ENCODE assay signal across 8 mouse cellular contexts in genomic region chr4:95303337-95303736, GRCm38 (mm10).
DNase-seq lines count a peak whose midpoint lies in the region; TF ChIP-seq lines count a peak whose summit lies in the region.

No protein-coding gene starts in this region.

- no peak overlapping the region for H3K27ac ChIP-seq in CH12.LX (ENCODE audit: insufficient read depth, low read depth)

- no peak for TF ChIP-seq POLR2A in CH12.LX (IDR thresholded peaks at IDR 0.05; ENCODE audit: low read depth, low read length)

- peaks cover 15 to 40% of the 10 kb centered on the region in 2 experiments for H3K4me1 ChIP-seq in CH12.LX (ENCODE audit: control insufficient read depth in 1 of 2, insufficient read depth in 2 of 2)

- H3K27me3 ChIP-seq in CH12.LX (replicated peaks) = no peaks in the 10 kb centered on the region

- no peak for TF ChIP-seq RAD21 in CH12.LX (IDR thresholded peaks at IDR 0.05; ENCODE audit: low read depth, low read length)

- no peaks in the 10 kb centered on the region for H3K9me3 ChIP-seq in CH12.LX (replicated peaks; ENCODE audit: low read length)

- H3K4me3 ChIP-seq in CH12.LX (replicated peaks in 1 of 3; ENCODE audit: low read depth in 2 of 3, low read length in 2 of 3, poor library complexity in 1 of 3) = no peak overlapping the region

- DNase-seq in 416B (ENCODE audit: low read depth) = peak; percentile 56
- peak; percentile 66 for DNase-seq in CH12.LX (ENCODE audit: extremely low read depth)
- DNase-seq in heart, adult 9 months (ENCODE audit: low spot score in 2 of 2) = peak; percentile 68 to 71
- DNase-seq in lung, adult 18-20 months = peak; percentile 45 to 47
- DNase-seq in spleen, postnatal 4 days (ENCODE audit: low spot score in 2 of 2) = peak; percentile 31 to 63
- DNase-seq in layer of hippocampus, adult 8-10 months (ENCODE audit: low spot score in 2 of 2) = no peak
- DNase-seq in cerebellum, adult 8-10 months = no peak
- no peak for DNase-seq in right cerebral cortex, postnatal 36 days (ENCODE audit: low spot score in 2 of 2)

- dilution Hi-C loops in CH12.LX (cut with MboI; ENCODE audit: extremely low pct_ligation_motif_present, extremely low pct_unique_long_range_greater_than_20kb, low sequenced_read_pairs) = no loop called here

- H3K79me2 ChIP-seq in CH12.LX (replicated peaks; ENCODE audit: control insufficient read depth, extremely low read depth, insufficient read depth, poor library complexity, severe bottlenecking) = no peaks in the 10 kb centered on the region

- H3K36me3 ChIP-seq in CH12.LX (replicated peaks in 1 of 2; ENCODE audit: control insufficient read depth in 1 of 2, insufficient read depth in 1 of 2, low read length in 1 of 2) = no peaks in the 10 kb centered on the region

- TF ChIP-seq EP300 in CH12.LX (IDR thresholded peaks at IDR 0.05; ENCODE audit: low read length) = peak; percentile 85

- in situ Hi-C loops in CH12.LX (cut with MboI; ENCODE audit: low pct_ligation_motif_present, low pct_unique_long_range_greater_than_20kb, low sequenced_read_pairs) = no loop called here

- peak overlapping the region; percentile 27; the same call in 1 of the 2 replicates for H3K4me2 ChIP-seq in CH12.LX (ENCODE audit: insufficient read depth, low read depth, poor library complexity, severe bottlenecking)

- TF ChIP-seq CTCF in CH12.LX (conservative IDR thresholded peaks at IDR 0.05 in 1 of 2, IDR thresholded peaks at IDR 0.05 in 1 of 2; ENCODE audit: low read depth in 2 of 2, low read length in 2 of 2) = no peak

- H3K9ac ChIP-seq in CH12.LX (ENCODE audit: insufficient read depth, low read depth) = no peak overlapping the region

TF ChIP-seq in CH12.LX, 34 proteins besides CTCF, POLR2A, EP300 and RAD21:
- TF ChIP-seq SIN3A (IDR thresholded peaks at IDR 0.05; ENCODE audit: low read length) (no peak), ZKSCAN1 (IDR thresholded peaks at IDR 0.05; ENCODE audit: borderline replicate concordance, low read depth, low read length) (no peak), NRF1 (IDR thresholded peaks at IDR 0.05; ENCODE audit: low read depth, low read length) (no peak), MYC (IDR thresholded peaks at IDR 0.05; ENCODE audit: low read depth, low read length) (no peak), BHLHE40 (IDR thresholded peaks at IDR 0.05; ENCODE audit: low read depth, low read length) (peak; percentile 79), USF1 (IDR thresholded peaks at IDR 0.05; ENCODE audit: low read depth, low read length) (no peak), MAZ (IDR thresholded peaks at IDR 0.05; ENCODE audit: low read depth, low read length) (no peak), MAFK (IDR thresholded peaks at IDR 0.05; ENCODE audit: insufficient replicate concordance, low read length) (0 out of 2 replicates have a peak, but pooled peaks have one; percentile 23), ELF1 (IDR thresholded peaks at IDR 0.05; ENCODE audit: low read depth, low read length) (peak; percentile 56; the same call in 1 of the 2 replicates), USF2 (conservative IDR thresholded peaks at IDR 0.05; ENCODE audit: low read depth, low read length) (no peak), CHD1 (IDR thresholded peaks at IDR 0.05; ENCODE audit: low read depth, low read length) (no peak), MEF2A (IDR thresholded peaks at IDR 0.05; ENCODE audit: borderline replicate concordance, low read depth, low read length) (peak; percentile 78), KAT2A (IDR thresholded peaks at IDR 0.05; ENCODE audit: insufficient replicate concordance, low read length) (no peak), UBTF (IDR thresholded peaks at IDR 0.05; ENCODE audit: low read depth, low read length) (no peak), TCF12 (IDR thresholded peaks at IDR 0.05; ENCODE audit: low read depth, low read length) (peak; percentile 91), MAX (IDR thresholded peaks at IDR 0.05; ENCODE audit: low read length) (no peak), ZMIZ1 (IDR thresholded peaks at IDR 0.05; ENCODE audit: low read depth, low read length) (no peak), POLR2AphosphoS2 (IDR thresholded peaks at IDR 0.05; ENCODE audit: low read depth, low read length) (no peak), NELFE (IDR thresholded peaks at IDR 0.05; ENCODE audit: low read depth, low read length) (no peak), PAX5 (IDR thresholded peaks at IDR 0.05; ENCODE audit: low read length) (no peak), JUND (conservative IDR thresholded peaks at IDR 0.05; ENCODE audit: low read depth, low read length) (no peak), ETS1 (conservative IDR thresholded peaks at IDR 0.05; ENCODE audit: low read depth, low read length) (peak; percentile 98), ZNF384 (IDR thresholded peaks at IDR 0.05; ENCODE audit: low read depth, low read length) (no peak), ZC3H11A (IDR thresholded peaks at IDR 0.05; ENCODE audit: low read depth, low read length) (no peak), IRF4 (IDR thresholded peaks at IDR 0.05; ENCODE audit: low read depth, low read length) (peak; percentile 91), SMC3 (IDR thresholded peaks at IDR 0.05; ENCODE audit: low read depth, low read length) (no peak), GABPA (IDR thresholded peaks at IDR 0.05; ENCODE audit: insufficient replicate concordance, low read depth, low read length) (no peak), CHD2 (IDR thresholded peaks at IDR 0.05; ENCODE audit: low read length) (0 out of 2 replicates have a peak, but pooled peaks have one; percentile 43), HCFC1 (IDR thresholded peaks at IDR 0.05; ENCODE audit: low read depth, low read length) (no peak), MXI1 (IDR thresholded peaks at IDR 0.05; ENCODE audit: low read depth, low read length) (no peak), JUN (IDR thresholded peaks at IDR 0.05; ENCODE audit: insufficient read depth, low read depth, low read length) (no peak), E2F4 (IDR thresholded peaks at IDR 0.05; ENCODE audit: insufficient replicate concordance, low read depth, low read length) (no peak)

Comparison
In these comparisons a context has a peak if more than half of its experiments do, and no peak if none do; other contexts are left out.
1. DNase-seq: peak in 416B (single experiment), CH12.LX (single experiment), heart, adult 9 months (2 of 2), lung, adult 18-20 months (2 of 2) and spleen, postnatal 4 days (2 of 2); none in layer of hippocampus, adult 8-10 months (0 of 2), cerebellum, adult 8-10 months (single experiment) and right cerebral cortex, postnatal 36 days (0 of 2).